In the genomic region with DNA sequence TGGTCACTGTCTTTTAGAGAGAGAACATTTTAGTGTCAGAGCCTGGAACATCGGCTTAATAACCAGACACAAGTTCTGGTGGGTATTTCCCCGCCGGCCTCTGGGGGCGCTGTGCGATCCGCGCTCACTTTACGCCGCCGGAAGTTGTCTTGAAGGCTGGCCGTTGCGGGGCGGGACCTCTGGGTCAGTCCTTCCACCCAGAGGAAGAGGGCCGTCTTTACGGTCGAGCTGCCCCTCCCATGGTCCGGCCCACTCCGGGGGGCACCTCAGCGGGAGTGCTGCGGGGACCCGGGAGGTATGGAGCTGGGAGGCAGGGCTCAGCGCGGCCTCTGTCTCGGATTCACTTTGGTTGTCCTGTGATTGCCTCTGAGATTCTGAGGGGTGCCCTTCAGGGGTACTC, we compare ENCODE assay signal across 8 mouse cellular contexts. TPM values are rescaled to one million over a fixed set of nuclear protein-coding genes. Genes with fewer than 3 reads are reported as not detected.
DNase-seq lines count a peak whose midpoint lies in the region; ATAC-seq lines count a peak whose summit lies in the region.

No protein-coding gene starts in this region.

- H3K36me3 ChIP-seq in hindbrain, embryonic 15.5 days, result 0 out of 2 replicates have a peak, but pooled peaks cover 12% of the 10 kb centered on the region
- H3K36me3 ChIP-seq in macrophage (ENCODE audit: inconsistent target), result peaks cover 21% of the 10 kb centered on the region

- peak; percentile 95 for DNase-seq in R1 (ENCODE audit: low read depth, low spot score)
- peak; percentile 97 for DNase-seq in cerebellum, postnatal 25 days
- DNase-seq in frontal cortex, postnatal 25 days (ENCODE audit: low spot score in 2 of 2), result peak; percentile 92 to 96
- DNase-seq in left cerebral cortex, adult 18-20 months (ENCODE audit: low spot score in 2 of 2), result peak; percentile 96 to 98
- DNase-seq in right cerebral cortex, adult 18-20 months, result peak; percentile 96
- DNase-seq in urinary bladder, postnatal 10 days (ENCODE audit: low spot score), result peak; percentile 75

- peak overlapping the region; percentile 96 for H3K9ac ChIP-seq in hindbrain, embryonic 15.5 days

- H3K4me2 ChIP-seq in hindbrain, embryonic 15.5 days, result peak overlapping the region; percentile 71

- H3K4me3 ChIP-seq in hindbrain, embryonic 15.5 days, result peak overlapping the region; percentile 93
- H3K4me3 ChIP-seq in macrophage (ENCODE audit: inconsistent target), result peak overlapping the region; percentile 98

- H3K79me2 ChIP-seq in macrophage (ENCODE audit: inconsistent target), result peaks cover 50% of the 10 kb centered on the region

- H3K4me1 ChIP-seq in hindbrain, embryonic 15.5 days (replicated peaks), result peaks cover 42% of the 10 kb centered on the region

- no peaks in the 10 kb centered on the region for H3K9me3 ChIP-seq in hindbrain, embryonic 15.5 days

- peak; percentile 57 for ATAC-seq in hindbrain, embryonic 15.5 days (ENCODE audit: low FRiP score, low read depth)

- H3K27ac ChIP-seq in hindbrain, embryonic 15.5 days (replicated peaks), result peak overlapping the region; percentile 91
- peak overlapping the region; percentile 98 for H3K27ac ChIP-seq in macrophage

- 0% methylated on average over 24 of the region's 24 CpGs for WGBS in hindbrain, embryonic 15.5 days
- WGBS in macrophage (ENCODE audit: missing documents), result 2% methylated on average over 23 of the region's 24 CpGs

- H3K27me3 ChIP-seq in hindbrain, embryonic 15.5 days, result no peaks in the 10 kb centered on the region

RNA-seq across cellular contexts. Expression of a gene that starts 2.7 kb away (rescaled TPM):
- polyA plus RNA-seq in hindbrain, embryonic 15.5 days (2015; fragmentation: Nextera tagmentation; extraction: Ambion mirVana), result 278 and 296 TPM in 2 replicates
- total RNA-seq in left cerebral cortex, adult 18-20 months (2021), result 100 to 1,000 TPM; 258 to 267 TPM
- 100 to 1,000 TPM; 165 to 694 (median 511) TPM for total RNA-seq in macrophage (2018; cell fraction: chromatin; rRNA removed)
- 100 to 1,000 TPM in 20 of 26 experiments, 10 to 100 TPM in 6; 82.7 to 154 (median 113) TPM for total RNA-seq in macrophage (2018; cell fraction: cytosol; rRNA removed)
- 100 to 1,000 TPM; 124 to 407 (median 282) TPM for total RNA-seq in macrophage (2018; cell fraction: nucleus; rRNA removed)
- polyA plus RNA-seq in macrophage (2018), result 134 to 172 TPM (median 137 TPM) in 3 replicates

RNA-seq across cellular contexts. Expression of a gene that starts 3.7 kb away (rescaled TPM):
- 96.2 and 104 TPM in 2 replicates for polyA plus RNA-seq in hindbrain, embryonic 15.5 days (2015; fragmentation: Nextera tagmentation; extraction: Ambion mirVana)
- 10 to 100 TPM; 11.7 to 13.0 TPM for total RNA-seq in left cerebral cortex, adult 18-20 months (2021)
- total RNA-seq in macrophage (2018; cell fraction: chromatin; rRNA removed), result 10 to 100 TPM in 22 of 26 experiments, 1 to 10 TPM in 4; 4.4 to 64.4 (median 24.7) TPM
- 10 to 100 TPM; 33.0 to 70.9 (median 60.9) TPM for total RNA-seq in macrophage (2018; cell fraction: cytosol; rRNA removed)
- 10 to 100 TPM; 11.7 to 72.5 (median 38.1) TPM for total RNA-seq in macrophage (2018; cell fraction: nucleus; rRNA removed)
- 44.7 to 60.7 TPM (median 47.9 TPM) in 3 replicates for polyA plus RNA-seq in macrophage (2018)

RNA-seq across cellular contexts. Expression of a gene that starts 48.0 kb away (rescaled TPM):
- polyA plus RNA-seq in hindbrain, embryonic 15.5 days (2015; fragmentation: Nextera tagmentation; extraction: Ambion mirVana), result 60.1 and 61.3 TPM in 2 replicates
- total RNA-seq in left cerebral cortex, adult 18-20 months (2021), result 100 to 1,000 TPM in 1 of 2 experiments, 10 to 100 TPM in 1; 92.4 to 131 TPM
- total RNA-seq in macrophage (2018; cell fraction: chromatin; rRNA removed), result 10 to 100 TPM in 5 of 26 experiments, 1 to 10 TPM in 19, under 1 TPM in 2; 0.87 to 13.2 (median 4.0) TPM
- 100 to 1,000 TPM in 1 of 26 experiments, 10 to 100 TPM in 25; 28.5 to 108 (median 51.6) TPM for total RNA-seq in macrophage (2018; cell fraction: cytosol; rRNA removed)
- total RNA-seq in macrophage (2018; cell fraction: nucleus; rRNA removed), result 10 to 100 TPM in 22 of 26 experiments, 1 to 10 TPM in 4; 6.2 to 65.2 (median 21.2) TPM
- 26.5 to 58.0 TPM (median 47.3 TPM) in 3 replicates for polyA plus RNA-seq in macrophage (2018)

Comparison
In these comparisons a context has a peak if more than half of its experiments do, and no peak if none do; other contexts are left out.
1. Peak in every context shown above with its lines: DNase-seq, ATAC-seq, H3K4me3 ChIP-seq and H3K27ac ChIP-seq.